12 mouse cellular contexts compared by ENCODE assay signal in the genomic region with DNA sequence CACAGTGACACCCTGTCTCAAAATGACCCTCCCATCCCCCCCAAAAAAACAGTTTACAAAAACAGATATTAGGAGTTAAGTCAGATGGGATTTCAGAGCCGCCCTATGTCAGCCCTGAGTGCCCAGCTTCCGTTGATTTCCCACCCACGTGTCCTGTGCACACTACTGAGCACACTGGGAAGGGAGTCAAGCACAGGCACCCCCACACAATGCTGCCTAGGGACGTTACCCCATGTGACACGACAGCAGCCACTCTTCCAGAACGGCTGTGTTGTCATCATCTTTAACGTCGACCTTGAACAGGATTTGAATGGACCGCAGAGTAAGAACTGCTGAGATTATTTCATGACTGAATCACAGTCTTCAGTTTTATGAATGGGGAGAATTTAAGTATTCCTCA.
A peak's percentile ranks its signal among the peaks of the same experiment; 100 is the strongest.
DNase-seq lines count a peak whose midpoint lies in the region; ATAC-seq and TF ChIP-seq lines count a peak whose summit lies in the region.
"Had no signal": no experiment of that assay in that cellular context is flagged by ENCODE, and none has a peak within 500 bp of the region (broad histone marks: within the 10 kb centered on the region; RNA-seq: fewer than 3 reads in every experiment).

No protein-coding gene starts in this region.

- H3K27me3 ChIP-seq in forebrain, postnatal 0 days (ENCODE audit: insufficient read depth, low read length) = no peaks in the 10 kb centered on the region
- no peaks in the 10 kb centered on the region for H3K27me3 ChIP-seq in forebrain, embryonic 11.5 days (ENCODE audit: control insufficient read depth, insufficient read depth, low read length)
- H3K27me3 ChIP-seq: hindbrain, embryonic 12.5 days; limb, embryonic 13.5 days; neural tube, embryonic 12.5 days had no signal

- H3K36me3 ChIP-seq in forebrain, postnatal 0 days (ENCODE audit: insufficient read depth) = peaks cover 20% of the 10 kb centered on the region
- H3K36me3 ChIP-seq in forebrain, embryonic 11.5 days (ENCODE audit: control insufficient read depth, insufficient read depth, low read length) = peaks cover 7% of the 10 kb centered on the region; the same call in 1 of the 2 replicates

- no peak for DNase-seq in forebrain, postnatal 0 days
- no peak for DNase-seq in forebrain, embryonic 11.5 days (ENCODE audit: low spot score)
- no peak for DNase-seq in left cerebral cortex, adult 2 months (ENCODE audit: extremely low spot score in 1 of 2, low spot score in 2 of 2)
- no peak for DNase-seq in left cerebral cortex, postnatal 4 days
- DNase-seq in adrenal gland, postnatal 10 days = peak; percentile 49
- DNase-seq in layer of hippocampus, adult 18-20 months (ENCODE audit: low spot score in 2 of 2) = peak; percentile 51 to 66
- no peak for DNase-seq in embryo, embryonic 9.5 days (ENCODE audit: extremely low spot score)
- DNase-seq in cerebellum, adult 11-12 months = no peak

- intact Hi-C loops in left cerebral cortex, adult 2 months (cut with DNase I) = no loop called here
- intact Hi-C loops in left cerebral cortex, postnatal 4 days (cut with DNase I) = no loop called here

- no peak overlapping the region for H3K9ac ChIP-seq in forebrain, postnatal 0 days
- no peak overlapping the region for H3K9ac ChIP-seq in forebrain, embryonic 11.5 days (ENCODE audit: low read length)
- H3K9ac ChIP-seq: hindbrain, embryonic 12.5 days; limb, embryonic 13.5 days; neural tube, embryonic 12.5 days had no signal

- no peaks in the 10 kb centered on the region for H3K4me1 ChIP-seq in forebrain, postnatal 0 days (ENCODE audit: insufficient read depth)
- no peaks in the 10 kb centered on the region for H3K4me1 ChIP-seq in forebrain, embryonic 11.5 days (replicated peaks; ENCODE audit: control insufficient read depth, insufficient read depth, low read length)
- H3K4me1 ChIP-seq: limb, embryonic 13.5 days had no signal

- TF ChIP-seq CTCF in forebrain, postnatal 0 days (IDR thresholded peaks at IDR 0.05; ENCODE audit: low read depth) = no peak
- TF ChIP-seq CTCF in left cerebral cortex, adult 2 months (IDR thresholded peaks at IDR 0.05) = no peak

- no peak overlapping the region for H3K4me3 ChIP-seq in forebrain, postnatal 0 days (ENCODE audit: low read depth, low read length)
- H3K4me3 ChIP-seq in forebrain, embryonic 11.5 days (ENCODE audit: low read depth, low read length) = no peak overlapping the region
- H3K4me3 ChIP-seq in left cerebral cortex, adult 2 months = no peak overlapping the region
- H3K4me3 ChIP-seq: hindbrain, embryonic 12.5 days; limb, embryonic 13.5 days; neural tube, embryonic 12.5 days had no signal

- 71% methylated on average over 9 of the region's 9 CpGs for WGBS in forebrain, postnatal 0 days
- WGBS in forebrain, embryonic 11.5 days = 86% methylated on average over 9 of the region's 9 CpGs

- no peaks in the 10 kb centered on the region for H3K9me3 ChIP-seq in forebrain, postnatal 0 days (ENCODE audit: low read length)
- no peaks in the 10 kb centered on the region for H3K9me3 ChIP-seq in forebrain, embryonic 11.5 days (ENCODE audit: control insufficient read depth, low read length)
- H3K9me3 ChIP-seq: hindbrain, embryonic 12.5 days; limb, embryonic 13.5 days; neural tube, embryonic 12.5 days had no signal

- ATAC-seq in forebrain, postnatal 0 days = peak; percentile 43
- ATAC-seq in forebrain, embryonic 11.5 days (replicated peaks; ENCODE audit: low FRiP score) = no peak

- no peak overlapping the region for H3K4me2 ChIP-seq in forebrain, postnatal 0 days (ENCODE audit: low read depth)
- no peak overlapping the region for H3K4me2 ChIP-seq in forebrain, embryonic 11.5 days (ENCODE audit: low read depth, low read length, severe bottlenecking)
- H3K4me2 ChIP-seq: hindbrain, embryonic 12.5 days; limb, embryonic 13.5 days; neural tube, embryonic 12.5 days had no signal

- H3K27ac ChIP-seq in forebrain, postnatal 0 days (ENCODE audit: low read depth, low read length) = no peak overlapping the region
- H3K27ac ChIP-seq in forebrain, embryonic 11.5 days (ENCODE audit: low read depth, low read length) = no peak overlapping the region
- peak overlapping the region; percentile 32; the same call in 1 of the 2 replicates for H3K27ac ChIP-seq in left cerebral cortex, adult 2 months
- H3K27ac ChIP-seq: limb, embryonic 13.5 days; macrophage; neural tube, embryonic 12.5 days had no signal

Comparison
In these comparisons a context has a peak if more than half of its experiments do, and no peak if none do; other contexts are left out.
1. DNase-seq: peak in adrenal gland, postnatal 10 days (single experiment) and layer of hippocampus, adult 18-20 months (2 of 2); none in forebrain, postnatal 0 days (single experiment), forebrain, embryonic 11.5 days (single experiment), left cerebral cortex, adult 2 months (0 of 2), left cerebral cortex, postnatal 4 days (single experiment), embryo, embryonic 9.5 days (single experiment) and cerebellum, adult 11-12 months (single experiment).